Mouse (Mus musculus) neural tube, embryonic 14.5 days (tissue): ENCODE measurements at regions not wholly inside any gene's neighbourhood (a gene's known extent, or its start where the extent isn't known, plus 50 kb on each side); places are given as distances from the start of the nearest gene placed in this dataset.
"Not testable (repeated sequence)": the region's sequence is repeated elsewhere in the genome, so short reads cannot be mapped to it uniquely, and the experiment has no call there.

Experiments used
- ATAC-seq: fragments of 200-750 bp; cut with Nextera tagmentation; 2 replicates; pipeline ENCODE4 v1.8.0; 2017; ENCODE audit warnings: low read depth, mild to moderate bottlenecking, moderate TSS enrichment, moderate library complexity
- H3K27ac ChIP-seq: fragments of 300-500 bp; sonication (generic); 2 replicates; pipeline ENCODE4 v1.5.1; 2014; ENCODE audit warnings: low read depth, mild to moderate bottlenecking, control low read depth, low read length, moderate library complexity, mixed read lengths
- H3K27me3 ChIP-seq: fragments of 300-500 bp; sonication (generic); 2 replicates; pipeline ENCODE4 v1.6.1; 2014; ENCODE audit warnings: low read length; ENCODE audit not compliant: control insufficient read depth, insufficient read depth
- H3K36me3 ChIP-seq: fragments of 300-500 bp; sonication (generic); 2 replicates; pipeline ENCODE4 v1.6.1; 2014; ENCODE audit warnings: low read length, mixed read lengths; ENCODE audit not compliant: control insufficient read depth, insufficient read depth
- H3K4me1 ChIP-seq: fragments of 300-500 bp; sonication (generic); 2 replicates; pipeline ENCODE4 v1.6.1; 2014; ENCODE audit warnings: low read length; ENCODE audit not compliant: control insufficient read depth, insufficient read depth
- H3K4me2 ChIP-seq: fragments of 300-500 bp; sonication (generic); 2 replicates; pipeline ENCODE4 v1.6.1; 2014; ENCODE audit warnings: mild to moderate bottlenecking, low read depth, low read length, control low read depth
- H3K4me3 ChIP-seq: fragments of 300-500 bp; sonication (generic); 2 replicates; pipeline ENCODE4 v1.5.1; 2014; ENCODE audit warnings: low read depth, low read length, control low read depth, mixed read lengths
- H3K9ac ChIP-seq: fragments of 300-500 bp; sonication (generic); replicated peaks from 2 replicates; pipeline ENCODE4 v1.6.1; 2014; ENCODE audit warnings: low read depth, mild to moderate bottlenecking, control low read depth, low read length, mixed read lengths
- H3K9me3 ChIP-seq: fragments of 300-500 bp; sonication (generic); 2 replicates; pipeline ENCODE4 v1.6.1; 2016; ENCODE audit warnings: low read length; ENCODE audit not compliant: control insufficient read depth
- WGBS: fragments of 180-500 bp; shearing (Covaris S2); extraction: QIAGEN DNeasy Blood & Tissue Kit; methylation state at CpG from one replicate; pipeline ENCODE4 v1.1.7; 2014; 5-methylcytosine and 5-hydroxymethylcytosine counted together

DNA sequence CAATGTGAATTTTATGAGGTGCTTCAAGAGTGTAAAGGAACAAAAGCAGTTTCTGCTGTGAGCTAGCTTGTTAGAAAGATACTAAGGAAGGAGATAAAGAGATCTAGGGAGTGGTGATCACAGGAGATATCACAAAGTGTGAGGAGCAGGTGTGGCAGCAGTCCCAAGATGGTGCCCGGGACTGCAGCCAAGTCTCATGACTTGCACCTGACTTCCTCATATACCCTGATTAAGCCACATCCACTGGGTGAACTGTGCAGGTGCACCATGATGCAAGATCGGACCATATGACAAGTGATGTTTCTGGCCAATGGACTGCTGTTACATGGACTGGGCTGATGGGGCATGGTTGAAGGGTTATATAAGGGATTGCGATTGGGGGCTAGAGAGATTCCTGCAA, 197.8 kb upstream of the Atp10a start:
- H3K4me3 ChIP-seq, H3K4me1 ChIP-seq, H3K27me3 ChIP-seq, H3K36me3 ChIP-seq, H3K9me3 ChIP-seq, ATAC-seq, H3K9ac ChIP-seq, H3K27ac ChIP-seq, H3K4me2 ChIP-seq: not testable (repeated sequence)
- WGBS, result 98% methylated on average over 3 of the region's 3 CpGs

DNA sequence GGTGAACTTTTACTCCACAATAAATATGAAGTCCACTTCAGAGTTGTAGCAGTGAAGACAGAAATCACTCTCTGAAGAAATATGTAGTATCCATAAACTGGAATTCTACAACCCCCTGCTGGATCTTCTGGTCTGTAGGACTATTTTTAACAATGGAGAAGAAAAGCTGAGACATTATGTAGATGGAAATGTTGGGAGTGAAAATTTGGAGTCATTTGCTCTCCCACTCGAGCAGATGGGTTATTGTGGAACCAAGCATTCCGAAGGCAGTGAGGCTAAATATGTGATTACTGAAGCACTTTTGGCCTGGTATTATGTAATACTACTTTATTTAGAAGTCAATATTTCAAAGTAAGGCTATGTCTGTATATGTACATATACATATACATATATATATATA, 195.0 kb upstream of the Atp10a start:
- H3K36me3 ChIP-seq, result no peaks in the 10 kb centered on the region
- ATAC-seq, result no peak
- H3K4me1 ChIP-seq, result no peaks in the 10 kb centered on the region
- no peaks in the 10 kb centered on the region for H3K27me3 ChIP-seq
- H3K9me3 ChIP-seq, result no peaks in the 10 kb centered on the region
- WGBS, result 93% methylated on average over 2 of the region's 2 CpGs
- no peak overlapping the region for H3K9ac ChIP-seq
- no peak overlapping the region for H3K27ac ChIP-seq
- H3K4me3 ChIP-seq, result no peak overlapping the region
- H3K4me2 ChIP-seq, result no peak overlapping the region

DNA sequence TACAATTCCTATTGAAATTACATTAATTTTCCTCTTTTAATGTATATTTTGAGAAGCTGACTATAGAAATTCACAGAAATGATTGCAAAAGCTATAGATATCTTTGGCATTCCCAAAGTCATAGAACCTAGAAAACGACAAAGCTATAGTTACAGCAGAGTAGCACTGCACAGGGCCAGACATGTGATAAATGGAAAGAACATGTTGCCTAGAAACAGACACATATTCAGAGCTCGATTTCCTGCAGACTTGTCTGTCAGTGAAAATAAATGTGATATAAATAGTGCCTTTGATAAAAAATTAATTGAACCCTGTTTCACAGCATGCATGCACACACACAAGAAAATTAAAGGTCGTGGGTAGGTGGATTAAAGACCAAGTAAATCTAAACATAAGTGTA, 182.8 kb upstream of the Atp10a start:
- Histone ChIP-seq H3K4me3 (no peak overlapping the region), H3K4me2 (no peak overlapping the region), H3K36me3 (no peaks in the 10 kb centered on the region), H3K9ac (no peak overlapping the region), H3K9me3 (no peaks in the 10 kb centered on the region), H3K4me1 (no peaks in the 10 kb centered on the region), H3K27ac (no peak overlapping the region), H3K27me3 (no peaks in the 10 kb centered on the region)
- WGBS, result 56% methylated on average over 3 of the region's 3 CpGs
- ATAC-seq, result no peak

DNA sequence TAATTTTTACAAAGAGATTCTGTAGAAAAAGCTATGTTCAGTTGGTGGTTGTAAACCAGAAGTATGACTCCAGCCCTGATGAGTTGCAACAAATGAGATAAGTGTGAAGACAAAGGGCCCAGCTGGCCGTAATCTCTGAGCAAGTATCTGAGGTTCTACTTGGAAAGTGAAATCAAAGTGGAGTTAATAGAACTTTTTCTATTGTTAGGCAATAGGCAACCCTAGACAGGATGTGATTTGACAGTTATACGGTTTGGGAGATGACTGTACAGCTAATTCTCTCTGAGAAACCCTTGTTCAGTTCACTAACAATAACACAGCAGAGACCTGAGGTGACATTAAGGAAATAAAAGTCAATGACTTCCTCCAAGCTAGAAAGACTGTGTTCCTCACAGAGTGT, 180.8 kb upstream of the Atp10a start:
- WGBS, result 80% methylated on average over 2 of the region's 2 CpGs
- Histone ChIP-seq H3K9me3 (no peaks in the 10 kb centered on the region), H3K4me1 (no peaks in the 10 kb centered on the region), H3K4me3 (no peak overlapping the region), H3K27ac (no peak overlapping the region), H3K4me2 (no peak overlapping the region), H3K27me3 (no peaks in the 10 kb centered on the region), H3K9ac (no peak overlapping the region), H3K36me3 (no peaks in the 10 kb centered on the region)
- ATAC-seq, result no peak

DNA sequence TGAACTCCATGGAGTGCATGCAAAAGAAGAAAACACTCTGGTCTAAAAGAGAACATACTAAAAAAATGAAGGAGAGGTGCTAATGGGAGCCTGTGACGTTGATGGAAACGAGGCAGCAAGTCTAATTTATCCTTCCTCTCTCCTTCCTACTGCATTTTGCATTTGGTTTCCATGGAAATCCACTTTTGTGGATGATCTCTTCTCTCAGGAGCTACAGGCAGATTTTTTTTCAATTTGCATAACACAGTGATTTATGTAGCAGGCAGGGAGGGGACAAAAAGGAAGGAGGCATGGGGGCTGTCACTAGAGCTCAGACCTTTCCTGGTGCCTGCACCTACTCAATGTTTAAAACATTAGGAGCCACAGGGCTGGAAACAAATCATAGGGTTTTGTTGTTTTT, 167.7 kb upstream of the Atp10a start:
- Histone ChIP-seq H3K27ac (no peak overlapping the region), H3K4me1 (no peaks in the 10 kb centered on the region), H3K27me3 (no peaks in the 10 kb centered on the region), H3K36me3 (no peaks in the 10 kb centered on the region), H3K9ac (no peak overlapping the region), H3K4me3 (no peak overlapping the region), H3K9me3 (no peaks in the 10 kb centered on the region), H3K4me2 (no peak overlapping the region)
- no peak for ATAC-seq
- WGBS, result 29% methylated on average over 2 of the region's 2 CpGs
